Mouse (Mus musculus) monocyte, adult 2 months (primary cell): ENCODE measurements around the gene Pole4.

Experiments used
- DNase-seq, 2 experiments: peaks; one replicate each; pipeline ENCODE4 v3.0.0; 2022; ENCODE audit warnings: low spot score in 2 of 2, low read depth in 1 of 2

Pole4 gene

GRCm38 (mm10) chr6:82705221-82705620, at the start of gene Pole4:
TSS of gene Pole4 (minus strand) at chr6:82705365.
- no peak for DNase-seq

- DNase-seq, result no peak
These were observed 49.6 kb upstream of the Pole4 start for GRCm38 (mm10) chr6:82754769-82755168.

GRCm38 (mm10) chr6:82753638-82754361, 48.6 kb upstream of the Pole4 start:
- no peak for DNase-seq

- DNase-seq, result peak in 1 of 2 experiments; percentile 16
These were observed 47.9 kb upstream of the Pole4 start for GRCm38 (mm10) chr6:82753061-82753460.

- DNase-seq, result no peak
These were observed 46.6 kb upstream of the Pole4 start for GRCm38 (mm10) chr6:82751791-82752190.

- no peak for DNase-seq
These were observed 45.9 kb upstream of the Pole4 start for GRCm38 (mm10) chr6:82751031-82751430.

- DNase-seq, result no peak
These were observed 44.9 kb upstream of the Pole4 start for GRCm38 (mm10) chr6:82750063-82750462.

- DNase-seq, result no peak
These were observed 43.0 kb upstream of the Pole4 start for GRCm38 (mm10) chr6:82748106-82748672.

- DNase-seq, result no peak
These were observed 41.9 kb upstream of the Pole4 start for GRCm38 (mm10) chr6:82747085-82747484.

- DNase-seq, result no peak
These were observed 39.4 kb upstream of the Pole4 start for GRCm38 (mm10) chr6:82744553-82744952.

- DNase-seq, result no peak
These were observed 36.3 kb upstream of the Pole4 start for GRCm38 (mm10) chr6:82741518-82741880.

- no peak for DNase-seq
These were observed 35.8 kb upstream of the Pole4 start for GRCm38 (mm10) chr6:82740868-82741517.

- DNase-seq, result peak; percentile 19 to 20
These were observed 35.1 kb upstream of the Pole4 start for GRCm38 (mm10) chr6:82740269-82740668.

- no peak for DNase-seq
These were observed 32.7 kb upstream of the Pole4 start for GRCm38 (mm10) chr6:82737634-82738540.

- no peak for DNase-seq
These were observed 31.7 kb upstream of the Pole4 start for GRCm38 (mm10) chr6:82736626-82737600.

- DNase-seq, result no peak
These were observed 30.2 kb upstream of the Pole4 start for GRCm38 (mm10) chr6:82735347-82735746.

GRCm38 (mm10) chr6:82728635-82729034, 23.5 kb upstream of the Pole4 start:
- DNase-seq, result no peak

- DNase-seq, result no peak
These were observed 22.0 kb upstream of the Pole4 start for GRCm38 (mm10) chr6:82727206-82727605.

- DNase-seq, result no peak
These were observed 18.2 kb upstream of the Pole4 start for GRCm38 (mm10) chr6:82723321-82723720.

- DNase-seq, result no peak
These were observed 11.0 kb upstream of the Pole4 start for GRCm38 (mm10) chr6:82716126-82716525.
